Mouse (Mus musculus) mesoderm, embryonic 11.5 days (tissue): ENCODE measurements around the gene Cnnm2.

Source experiments
- DNase-seq: peaks from one replicate; pipeline ENCODE4 v3.0.0-alpha.2; 2012; ENCODE audit warnings: low read depth, low spot score

Gene Cnnm2

GRCm38 (mm10) chr19:46848381-46849268 lies 87.2 kb downstream of the Cnnm2 start:
- no peak for DNase-seq

- DNase-seq, result no peak
Measured at GRCm38 (mm10) chr19:46849443-46849997, 88.1 kb downstream of the Cnnm2 start.

GRCm38 (mm10) chr19:46856232-46856631 lies 94.8 kb downstream of the Cnnm2 start:
- no peak for DNase-seq

GRCm38 (mm10) chr19:46856780-46857179 lies 95.4 kb downstream of the Cnnm2 start:
- DNase-seq, result no peak

GRCm38 (mm10) chr19:46857277-46857989 lies 96.0 kb downstream of the Cnnm2 start:
- no peak for DNase-seq

- DNase-seq, result no peak
Measured at GRCm38 (mm10) chr19:46858200-46858599, 96.8 kb downstream of the Cnnm2 start.

- no peak for DNase-seq
Measured at GRCm38 (mm10) chr19:46862556-46862955, 101.2 kb downstream of the Cnnm2 start.

- DNase-seq, result no peak
Measured at GRCm38 (mm10) chr19:46863236-46863927, 102.0 kb downstream of the Cnnm2 start.

GRCm38 (mm10) chr19:46864079-46864478 lies 102.7 kb downstream of the Cnnm2 start:
- no peak for DNase-seq

- DNase-seq, result no peak
Measured at GRCm38 (mm10) chr19:46864731-46865331, 103.4 kb downstream of the Cnnm2 start.

- no peak for DNase-seq
Measured at GRCm38 (mm10) chr19:46865381-46865780, 104.0 kb downstream of the Cnnm2 start.

- DNase-seq, result no peak
Measured at GRCm38 (mm10) chr19:46869049-46869448, 107.7 kb downstream of the Cnnm2 start.

GRCm38 (mm10) chr19:46869526-46869925 lies 108.1 kb downstream of the Cnnm2 start:
- DNase-seq, result peak; percentile 84

GRCm38 (mm10) chr19:46871096-46871495 lies 109.7 kb downstream of the Cnnm2 start:
- no peak for DNase-seq

- no peak for DNase-seq
Measured at GRCm38 (mm10) chr19:46871651-46872050, 110.3 kb downstream of the Cnnm2 start.

GRCm38 (mm10) chr19:46873924-46874323 lies 112.5 kb downstream of the Cnnm2 start:
- no peak for DNase-seq

GRCm38 (mm10) chr19:46875790-46876189 lies 114.4 kb downstream of the Cnnm2 start:
- DNase-seq, result peak; percentile 80

GRCm38 (mm10) chr19:46877886-46878285 lies 116.5 kb downstream of the Cnnm2 start:
- no peak for DNase-seq

- DNase-seq, result no peak
Measured at GRCm38 (mm10) chr19:46878346-46878745, 117.0 kb downstream of the Cnnm2 start.

GRCm38 (mm10) chr19:46879876-46880275 lies 118.5 kb downstream of the Cnnm2 start:
- no peak for DNase-seq

- no peak for DNase-seq
Measured at GRCm38 (mm10) chr19:46885365-46885764, 124.0 kb downstream of the Cnnm2 start.
